Mouse (Mus musculus) cerebellum, adult 8-10 months (tissue): ENCODE measurements around the gene Mif.
A peak's percentile ranks its signal among the peaks of the same experiment; 100 is the strongest.

Source experiments
- DNase-seq: peaks from one replicate; pipeline ENCODE4 v3.0.0; 2022

Gene Mif

GRCm38 (mm10) chr10:75835761-75836531 is 24.1 kb downstream of the Mif start:
- no peak for DNase-seq

- peak; percentile 38 for DNase-seq
Measured at GRCm38 (mm10) chr10:75835307-75835706, 24.7 kb downstream of the Mif start.

GRCm38 (mm10) chr10:75834721-75835120 is 25.3 kb downstream of the Mif start:
- DNase-seq, result no peak

- peak; percentile 62 for DNase-seq
Measured at GRCm38 (mm10) chr10:75834250-75834649, 25.8 kb downstream of the Mif start.

- DNase-seq, result no peak
Measured at GRCm38 (mm10) chr10:75833456-75834080, 26.5 kb downstream of the Mif start.

- peak; percentile 53 for DNase-seq
Measured at GRCm38 (mm10) chr10:75832272-75832895, 27.7 kb downstream of the Mif start.

GRCm38 (mm10) chr10:75830275-75830670 is 29.8 kb downstream of the Mif start:
- DNase-seq, result no peak

- DNase-seq, result no peak
Measured at GRCm38 (mm10) chr10:75829529-75830274, 30.3 kb downstream of the Mif start.

GRCm38 (mm10) chr10:75828500-75828931 is 31.5 kb downstream of the Mif start:
- DNase-seq, result peak; percentile 73

- DNase-seq, result peak; percentile 59
Measured at GRCm38 (mm10) chr10:75827668-75828360, 32.2 kb downstream of the Mif start.

GRCm38 (mm10) chr10:75824530-75824929 is 35.5 kb downstream of the Mif start:
- no peak for DNase-seq

GRCm38 (mm10) chr10:75823782-75824181 is 36.3 kb downstream of the Mif start:
- DNase-seq, result no peak

GRCm38 (mm10) chr10:75822443-75822842 is 37.6 kb downstream of the Mif start, which contains the start of gene Gstt4:
Gene Gstt4, minus strand, starts transcription at chr10:75822543.
- no peak for DNase-seq

GRCm38 (mm10) chr10:75819882-75820281 is 40.2 kb downstream of the Mif start:
- no peak for DNase-seq

GRCm38 (mm10) chr10:75818641-75819040 is 41.4 kb downstream of the Mif start:
- no peak for DNase-seq
